Mouse (Mus musculus): ENCODE data around the gene Fam196b. TPM values are rescaled to one million over a fixed set of nuclear protein-coding genes. Genes with fewer than 3 reads are reported as not detected.

The Fam196b gene
- polyA plus RNA-seq, 1 experiment from 2014 or later = 0.11 TPM

DNA sequence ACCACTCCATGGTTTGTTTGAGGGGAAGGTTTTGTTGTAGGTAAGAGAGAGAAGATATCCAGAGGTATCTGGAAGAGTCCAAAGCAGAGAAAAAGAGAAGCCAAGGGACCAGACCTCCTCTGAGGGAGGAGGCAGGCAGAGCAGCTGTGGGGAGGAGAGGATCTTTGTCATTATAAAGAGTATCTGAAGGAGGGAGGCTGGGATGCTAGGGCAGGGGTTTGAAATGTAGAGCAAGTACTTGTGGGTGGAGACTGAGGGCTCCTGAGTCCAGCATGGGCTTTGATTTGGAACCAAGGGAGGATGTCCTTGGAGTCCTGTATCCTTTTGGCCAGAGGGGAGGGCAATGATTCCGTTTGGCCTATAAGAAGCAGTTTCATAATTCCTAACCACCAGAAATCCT lies 122.8 kb downstream of the Fam196b start:
- Histone ChIP-seq H3K9me3 (replicated peaks; ENCODE audit: control insufficient read depth, low read length) (no peaks in the 10 kb centered on the region), H3K4me2 (ENCODE audit: low read depth, low read length) (no peak overlapping the region), H3K9ac (ENCODE audit: low read depth, low read length) (no peak overlapping the region), H3K4me3 (ENCODE audit: low read depth, low read length) (no peak overlapping the region), H3K27ac (ENCODE audit: low read length) (no peak overlapping the region), H3K36me3 (ENCODE audit: control insufficient read depth, insufficient read depth) (no peaks in the 10 kb centered on the region), H3K27me3 (ENCODE audit: control insufficient read depth, insufficient read depth, low read depth, low read length) (no peaks in the 10 kb centered on the region), H3K4me1 (ENCODE audit: control insufficient read depth, low read depth, low read length) (no peaks in the 10 kb centered on the region)
- no peak for ATAC-seq (ENCODE audit: low read depth)
- 64% methylated on average over 1 of the region's 1 CpGs for WGBS (ENCODE audit: insufficient replicate concordance)

DNA sequence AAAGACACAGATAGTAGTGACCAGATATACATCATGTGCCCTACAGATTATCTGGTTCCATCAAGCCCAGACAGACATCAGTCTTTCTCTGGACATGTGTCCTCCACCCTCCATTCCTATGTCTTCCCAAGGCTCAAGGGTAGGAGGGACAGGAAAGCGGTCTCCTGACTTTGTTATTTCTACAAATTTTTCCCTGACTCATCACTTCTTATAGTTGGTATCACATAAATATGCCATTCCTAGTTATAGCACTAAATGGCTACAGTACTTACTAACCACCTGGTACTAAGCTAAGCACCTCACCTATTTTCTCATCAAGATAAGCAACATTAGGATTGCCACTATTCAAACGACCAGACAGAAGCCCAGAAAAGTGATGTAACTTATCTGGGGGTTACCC lies 123.8 kb downstream of the Fam196b start:
- Histone ChIP-seq H3K4me3 (ENCODE audit: low read depth, low read length) (no peak overlapping the region), H3K4me2 (ENCODE audit: low read depth, low read length) (no peak overlapping the region), H3K27me3 (ENCODE audit: control insufficient read depth, insufficient read depth, low read depth, low read length) (no peaks in the 10 kb centered on the region), H3K9ac (ENCODE audit: low read depth, low read length) (no peak overlapping the region), H3K4me1 (ENCODE audit: control insufficient read depth, low read depth, low read length) (no peaks in the 10 kb centered on the region), H3K9me3 (replicated peaks; ENCODE audit: control insufficient read depth, low read length) (no peaks in the 10 kb centered on the region), H3K36me3 (ENCODE audit: control insufficient read depth, insufficient read depth) (no peaks in the 10 kb centered on the region), H3K27ac (ENCODE audit: low read length) (no peak overlapping the region)
- no peak for ATAC-seq (ENCODE audit: low read depth)
- WGBS (ENCODE audit: insufficient replicate concordance) = 40% methylated on average over 2 of the region's 2 CpGs

DNA sequence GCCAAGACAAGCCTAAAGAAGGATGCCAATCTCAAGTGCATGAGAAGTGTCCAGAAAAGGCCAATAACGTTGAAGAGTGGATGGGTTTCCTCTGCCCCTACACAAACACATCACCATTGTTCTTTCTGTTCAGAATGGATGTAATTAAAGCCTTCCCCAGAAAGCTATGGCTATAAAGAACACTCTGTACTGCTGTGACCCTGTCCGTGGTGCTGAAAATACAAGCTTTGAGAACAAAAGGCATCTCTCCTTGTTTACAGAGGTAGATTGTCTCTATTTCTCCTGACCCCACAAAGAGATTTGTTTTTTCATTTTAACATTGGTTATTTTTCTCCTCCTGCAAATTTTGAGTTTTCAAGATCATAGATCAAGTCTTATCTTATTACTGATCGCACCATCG lies 133.3 kb downstream of the Fam196b start:
- Histone ChIP-seq H3K27ac (ENCODE audit: low read length) (no peak overlapping the region), H3K4me1 (ENCODE audit: control insufficient read depth, low read depth, low read length) (no peaks in the 10 kb centered on the region), H3K9ac (ENCODE audit: low read depth, low read length) (no peak overlapping the region), H3K4me3 (ENCODE audit: low read depth, low read length) (no peak overlapping the region), H3K36me3 (ENCODE audit: control insufficient read depth, insufficient read depth) (no peaks in the 10 kb centered on the region), H3K4me2 (ENCODE audit: low read depth, low read length) (no peak overlapping the region), H3K27me3 (ENCODE audit: control insufficient read depth, insufficient read depth, low read depth, low read length) (no peaks in the 10 kb centered on the region), H3K9me3 (replicated peaks; ENCODE audit: control insufficient read depth, low read length) (no peaks in the 10 kb centered on the region)
- 38% methylated on average over 4 of the region's 4 CpGs for WGBS (ENCODE audit: insufficient replicate concordance)
- ATAC-seq (ENCODE audit: low read depth) = no peak

DNA sequence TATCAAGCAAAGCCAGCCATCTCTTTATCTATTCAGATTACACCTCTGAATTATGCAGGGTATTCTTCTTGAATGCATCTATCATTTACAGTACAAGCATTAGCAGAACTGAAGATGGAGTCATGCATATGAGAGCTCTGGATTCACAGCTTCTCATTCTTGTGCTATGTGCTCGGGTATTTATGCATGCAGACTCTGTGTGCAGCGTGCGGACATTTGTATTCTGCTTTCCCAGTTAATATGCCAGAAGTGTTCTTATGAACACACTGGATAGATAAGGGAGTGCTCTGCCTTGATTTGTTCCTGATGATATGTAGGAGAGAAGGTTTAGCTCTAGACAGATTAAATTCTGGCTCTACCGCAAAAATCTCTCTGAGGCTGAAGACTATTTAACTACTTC lies 135.3 kb downstream of the Fam196b start:
- no peak overlapping the region for H3K4me3 ChIP-seq (ENCODE audit: low read depth, low read length)
- 75% methylated on average over 4 of the region's 4 CpGs for WGBS (ENCODE audit: insufficient replicate concordance)
- no peaks in the 10 kb centered on the region for H3K4me1 ChIP-seq (ENCODE audit: control insufficient read depth, low read depth, low read length)
- H3K9me3 ChIP-seq (replicated peaks; ENCODE audit: control insufficient read depth, low read length) = no peaks in the 10 kb centered on the region
- H3K27ac ChIP-seq (ENCODE audit: low read length) = no peak overlapping the region
- ATAC-seq (ENCODE audit: low read depth) = no peak
- H3K4me2 ChIP-seq (ENCODE audit: low read depth, low read length) = no peak overlapping the region
- no peaks in the 10 kb centered on the region for H3K27me3 ChIP-seq (ENCODE audit: control insufficient read depth, insufficient read depth, low read depth, low read length)
- H3K9ac ChIP-seq (ENCODE audit: low read depth, low read length) = no peak overlapping the region
- no peaks in the 10 kb centered on the region for H3K36me3 ChIP-seq (ENCODE audit: control insufficient read depth, insufficient read depth)

- Histone ChIP-seq H3K4me1 (ENCODE audit: control insufficient read depth, low read depth, low read length) (no peaks in the 10 kb centered on the region), H3K36me3 (ENCODE audit: control insufficient read depth, insufficient read depth) (no peaks in the 10 kb centered on the region), H3K27ac (ENCODE audit: low read length) (no peak overlapping the region), H3K4me2 (ENCODE audit: low read depth, low read length) (no peak overlapping the region), H3K9ac (ENCODE audit: low read depth, low read length) (no peak overlapping the region), H3K4me3 (ENCODE audit: low read depth, low read length) (no peak overlapping the region), H3K27me3 (ENCODE audit: control insufficient read depth, insufficient read depth, low read depth, low read length) (no peaks in the 10 kb centered on the region), H3K9me3 (replicated peaks; ENCODE audit: control insufficient read depth, low read length) (no peaks in the 10 kb centered on the region)
- WGBS (ENCODE audit: insufficient replicate concordance) = 34% methylated on average over 1 of the region's 1 CpGs
- no peak for ATAC-seq (ENCODE audit: low read depth)
Measured at GRCm38 (mm10) chr11:34467056-34467455, 152.4 kb downstream of the Fam196b start.

GRCm38 (mm10) chr11:34468571-34468970 lies 153.9 kb downstream of the Fam196b start:
- Histone ChIP-seq H3K9ac (ENCODE audit: low read depth, low read length) (no peak overlapping the region), H3K4me3 (ENCODE audit: low read depth, low read length) (no peak overlapping the region), H3K9me3 (replicated peaks; ENCODE audit: control insufficient read depth, low read length) (no peaks in the 10 kb centered on the region), H3K27ac (ENCODE audit: low read length) (no peak overlapping the region), H3K4me2 (ENCODE audit: low read depth, low read length) (no peak overlapping the region), H3K36me3 (ENCODE audit: control insufficient read depth, insufficient read depth) (no peaks in the 10 kb centered on the region), H3K27me3 (ENCODE audit: control insufficient read depth, insufficient read depth, low read depth, low read length) (no peaks in the 10 kb centered on the region), H3K4me1 (ENCODE audit: control insufficient read depth, low read depth, low read length) (no peaks in the 10 kb centered on the region)
- WGBS (ENCODE audit: insufficient replicate concordance) = 68% methylated on average over 3 of the region's 3 CpGs
- no peak for ATAC-seq (ENCODE audit: low read depth)

DNA sequence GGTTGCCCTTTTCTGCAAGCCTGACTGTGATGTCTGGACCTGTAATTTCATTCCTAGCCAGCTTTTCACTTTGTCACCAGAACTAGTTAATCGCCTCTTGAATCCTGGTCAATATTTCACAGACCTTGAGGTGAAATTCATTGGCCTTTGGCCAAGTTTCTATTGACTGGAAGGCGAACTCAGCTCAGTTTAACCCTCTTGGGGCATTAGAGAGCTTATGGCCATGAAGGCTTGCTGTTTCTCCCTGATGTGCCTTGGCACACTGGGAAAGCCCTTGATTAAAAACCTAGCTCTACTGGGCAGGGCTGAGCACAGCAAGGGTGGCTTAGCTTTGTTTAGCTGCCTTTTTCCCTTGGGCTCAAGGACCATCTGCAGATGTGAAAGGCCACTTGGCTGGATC lies 155.2 kb downstream of the Fam196b start:
- H3K27me3 ChIP-seq (ENCODE audit: control insufficient read depth, insufficient read depth, low read depth, low read length) = no peaks in the 10 kb centered on the region
- 44% methylated on average over 2 of the region's 2 CpGs for WGBS (ENCODE audit: insufficient replicate concordance)
- H3K4me2 ChIP-seq (ENCODE audit: low read depth, low read length) = no peak overlapping the region
- no peak for ATAC-seq (ENCODE audit: low read depth)
- no peaks in the 10 kb centered on the region for H3K4me1 ChIP-seq (ENCODE audit: control insufficient read depth, low read depth, low read length)
- no peaks in the 10 kb centered on the region for H3K36me3 ChIP-seq (ENCODE audit: control insufficient read depth, insufficient read depth)
- no peaks in the 10 kb centered on the region for H3K9me3 ChIP-seq (replicated peaks; ENCODE audit: control insufficient read depth, low read length)
- no peak overlapping the region for H3K27ac ChIP-seq (ENCODE audit: low read length)
- H3K9ac ChIP-seq (ENCODE audit: low read depth, low read length) = no peak overlapping the region
- no peak overlapping the region for H3K4me3 ChIP-seq (ENCODE audit: low read depth, low read length)

Other genes starting within 250 kb of the Fam196b start
- not detected in 2 replicates for gene 4930469K13Rik, start 216.3 kb upstream of the Fam196b start, polyA plus RNA-seq (2015; fragmentation: Nextera tagmentation; extraction: Ambion mirVana)
- not detected in 2 replicates for gene Foxi1, start 106.7 kb upstream of the Fam196b start, polyA plus RNA-seq (2015; fragmentation: Nextera tagmentation; extraction: Ambion mirVana)

Data from liver, embryonic 16.5 days (tissue).